In the genomic region with DNA sequence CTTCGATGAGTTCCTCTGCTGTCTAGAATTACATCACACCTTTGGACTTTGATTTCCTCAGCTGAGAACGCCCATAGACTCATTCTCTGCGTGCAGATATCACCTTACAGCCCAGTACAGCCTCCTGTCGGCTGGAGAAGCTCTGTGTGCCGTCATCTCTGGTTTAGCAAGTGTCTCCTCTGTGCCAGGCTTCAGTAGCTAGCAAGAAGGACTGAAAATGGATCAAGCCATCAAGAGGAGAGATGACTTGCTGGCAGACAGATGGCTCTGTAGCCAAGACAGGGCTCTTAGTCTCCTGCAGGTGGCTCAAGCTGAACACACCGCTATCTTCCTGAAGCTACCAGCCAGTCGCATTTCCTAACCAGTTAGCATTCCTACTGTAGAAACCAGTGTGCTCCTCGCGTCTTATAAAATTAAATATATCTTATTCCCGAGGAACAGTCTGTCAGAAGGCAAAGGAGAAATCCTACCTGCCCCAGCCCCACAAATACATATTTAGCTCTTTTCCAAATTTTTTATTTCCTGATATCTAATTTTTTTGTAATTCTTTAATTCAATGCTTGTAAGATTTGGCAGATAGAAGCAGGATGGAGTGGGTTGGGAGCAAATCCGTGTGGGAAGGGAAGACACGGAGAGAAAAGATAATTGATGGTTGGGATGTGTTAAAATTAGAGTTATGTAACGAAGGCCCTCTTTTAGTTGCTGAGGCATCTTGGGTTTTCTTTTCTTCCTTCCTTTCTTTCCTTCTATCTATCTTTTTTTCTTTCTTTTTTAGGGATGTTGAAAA, we compare ENCODE assay signal across 18 mouse cellular contexts. TPM values are rescaled to one million over a fixed set of nuclear protein-coding genes. Genes with fewer than 3 reads are reported as not detected.
DNase-seq lines count a peak whose midpoint lies in the region; ATAC-seq and TF ChIP-seq lines count a peak whose summit lies in the region.
"Had no signal": no experiment of that assay in that cellular context is flagged by ENCODE, and none has a peak within 500 bp of the region (broad histone marks: within the 10 kb centered on the region; RNA-seq: fewer than 3 reads in every experiment).

No protein-coding gene starts in this region.

- no peak for DNase-seq in heart, postnatal 36 days
- peak; percentile 36 to 61 for DNase-seq in left cerebral cortex, adult 9 months (ENCODE audit: low spot score in 2 of 2)
- no peak for DNase-seq in left cerebral cortex, adult 8-10 months (ENCODE audit: low spot score in 2 of 2)
- peak; percentile 41 to 61 for DNase-seq in cerebellum, postnatal 14 days
- DNase-seq in limb, embryonic 10.5 days (ENCODE audit: low spot score) = no peak
- no peak for DNase-seq in gastrocnemius, postnatal 10 days
- DNase-seq: adrenal gland, postnatal 36 days; heart, postnatal 10 days; lung, postnatal 10 days had no signal

- no peaks in the 10 kb centered on the region for H3K27me3 ChIP-seq in heart, embryonic 15.5 days
- no peaks in the 10 kb centered on the region for H3K27me3 ChIP-seq in limb, embryonic 10.5 days (ENCODE audit: low read depth, poor library complexity, severe bottlenecking)
- H3K27me3 ChIP-seq: liver, embryonic 12.5 days; midbrain, embryonic 13.5 days had no signal

- TF ChIP-seq POLR2A in olfactory bulb, adult 2 months (IDR thresholded peaks at IDR 0.05; ENCODE audit: insufficient read depth, low read depth, low read length) = no peak; the same call in 1 of the 2 replicates

- TF ChIP-seq CTCF in olfactory bulb, adult 2 months (IDR thresholded peaks at IDR 0.05; ENCODE audit: insufficient read depth, low read depth, low read length) = no peak

- intact Hi-C loops in heart, postnatal 36 days (cut with DNase I) = no loop called here

- 0 out of 2 replicates have a peak, but pooled peaks have one; percentile 40 for ATAC-seq in heart, embryonic 15.5 days (replicated peaks; ENCODE audit: insufficient number of reproducible peaks, insufficient read depth, low FRiP score, low read depth)
- ATAC-seq: liver, embryonic 12.5 days; midbrain, embryonic 13.5 days had no signal

- no peak overlapping the region for H3K9ac ChIP-seq in heart, embryonic 15.5 days
- H3K9ac ChIP-seq: liver, embryonic 12.5 days; midbrain, embryonic 13.5 days had no signal

- H3K27ac ChIP-seq in heart, embryonic 15.5 days = peak overlapping the region; percentile 37
- peak overlapping the region; percentile 91 for H3K27ac ChIP-seq in olfactory bulb, adult 2 months (ENCODE audit: insufficient read depth, low read depth, low read length)
- H3K27ac ChIP-seq in limb, embryonic 10.5 days = no peak overlapping the region
- H3K27ac ChIP-seq: liver, embryonic 12.5 days; midbrain, embryonic 13.5 days had no signal

- H3K4me1 ChIP-seq in heart, embryonic 15.5 days (replicated peaks) = peaks cover 14% of the 10 kb centered on the region
- peaks cover 61% of the 10 kb centered on the region for H3K4me1 ChIP-seq in olfactory bulb, adult 2 months (ENCODE audit: control insufficient read depth, insufficient read depth, low read length)
- peaks cover 6% of the 10 kb centered on the region for H3K4me1 ChIP-seq in limb, embryonic 10.5 days
- H3K4me1 ChIP-seq: liver, embryonic 12.5 days had no signal

- H3K4me2 ChIP-seq in heart, embryonic 15.5 days = no peak overlapping the region
- H3K4me2 ChIP-seq: liver, embryonic 12.5 days; midbrain, embryonic 13.5 days had no signal

- no peaks in the 10 kb centered on the region; the same call in 1 of the 2 replicates for H3K36me3 ChIP-seq in heart, embryonic 15.5 days
- no peaks in the 10 kb centered on the region for H3K36me3 ChIP-seq in limb, embryonic 10.5 days
- H3K36me3 ChIP-seq: G1E; liver, embryonic 12.5 days had no signal

- H3K9me3 ChIP-seq in heart, embryonic 15.5 days (replicated peaks) = no peaks in the 10 kb centered on the region
- no peaks in the 10 kb centered on the region for H3K9me3 ChIP-seq in limb, embryonic 10.5 days (replicated peaks)
- H3K9me3 ChIP-seq: G1E; liver, embryonic 12.5 days; midbrain, embryonic 13.5 days had no signal

- no peak overlapping the region for H3K4me3 ChIP-seq in heart, embryonic 15.5 days
- no peak overlapping the region for H3K4me3 ChIP-seq in olfactory bulb, adult 2 months (ENCODE audit: insufficient read depth, low read depth, low read length)
- H3K4me3 ChIP-seq in limb, embryonic 10.5 days = no peak overlapping the region
- H3K4me3 ChIP-seq: liver, embryonic 12.5 days; midbrain, embryonic 13.5 days had no signal

- WGBS in heart, embryonic 15.5 days = 59% methylated on average over 13 of the region's 13 CpGs
- 34% methylated on average over 13 of the region's 13 CpGs for WGBS in olfactory bulb, adult 2 months
- 80% methylated on average over 13 of the region's 13 CpGs for WGBS in limb, embryonic 10.5 days

RNA-seq across cellular contexts. Expression of gene Gnb5, which starts 16.2 kb away (rescaled TPM):
- polyA plus RNA-seq in heart, embryonic 15.5 days (2015; fragmentation: Nextera tagmentation; extraction: Ambion mirVana) = 53.7 and 56.1 TPM in 2 replicates
- total RNA-seq in heart, postnatal 36 days (2021) = 10 to 100 TPM; 18.7 to 25.7 TPM
- total RNA-seq in left cerebral cortex, adult 8-10 months (2022) = 100 to 1,000 TPM; 162 to 190 (median 168) TPM
- polyA plus RNA-seq in olfactory bulb, adult 2 months (2012; ENCODE audit: insufficient read depth, insufficient read length, low replicate concordance, missing spikeins) = not detected in 2 replicates
- 14.3 and 17.8 TPM in 2 replicates for polyA plus RNA-seq in limb, embryonic 10.5 days (2016; fragmentation: Nextera tagmentation; extraction: Ambion mirVana)
- total RNA-seq in gastrocnemius, postnatal 10 days (2021) = 10 to 100 TPM in 1 of 2 experiments, 1 to 10 TPM in 1; 7.9 to 11.2 TPM
- polyA plus RNA-seq: G1E had no signal

RNA-seq across cellular contexts. Expression of gene Bcl2l10, which starts 25.3 kb away (rescaled TPM):
- not detected in 2 replicates for polyA plus RNA-seq in heart, embryonic 15.5 days (2015; fragmentation: Nextera tagmentation; extraction: Ambion mirVana)
- not detected for total RNA-seq in heart, postnatal 36 days (2021)
- total RNA-seq in left cerebral cortex, adult 8-10 months (2022) = under 1 TPM in 1 of 4 experiments, not detected in 3; 0.53 TPM
- not detected in 2 replicates for polyA plus RNA-seq in olfactory bulb, adult 2 months (2012; ENCODE audit: insufficient read depth, insufficient read length, low replicate concordance, missing spikeins)
- polyA plus RNA-seq in limb, embryonic 10.5 days (2016; fragmentation: Nextera tagmentation; extraction: Ambion mirVana) = not detected in 2 replicates
- not detected for total RNA-seq in gastrocnemius, postnatal 10 days (2021)
- total RNA-seq: common myeloid progenitor, adult 5-6 weeks; granulocyte monocyte progenitor cell, adult 5-6 weeks; heart, postnatal 10 days had no signal
- polyA plus RNA-seq: C2C12; G1E; liver, embryonic 12.5 days; midbrain, embryonic 13.5 days; neural tube, embryonic 11.5 days had no signal

Comparison
In these comparisons a context has a peak if more than half of its experiments do, and no peak if none do; other contexts are left out.
1. DNase-seq: peak in left cerebral cortex, adult 9 months (2 of 2) and cerebellum, postnatal 14 days (2 of 2); none in heart, postnatal 36 days (0 of 2), left cerebral cortex, adult 8-10 months (0 of 2), limb, embryonic 10.5 days (single experiment) and gastrocnemius, postnatal 10 days (single experiment).
2. RNA of gene Gnb5, which starts 16.2 kb away (total RNA-seq): 162 to 190 TPM in left cerebral cortex, adult 8-10 months; 18.7 to 25.7 TPM in heart, postnatal 36 days and 7.9 to 11.2 TPM in gastrocnemius, postnatal 10 days; every median in the first group is over 4 times any median in the second.